Mouse (Mus musculus) midbrain, postnatal 0 days (tissue): ENCODE data around the gene Kremen2. TPM values are rescaled to one million over a fixed set of nuclear protein-coding genes. Genes with fewer than 3 reads are reported as not detected.
A peak's percentile ranks its signal among the peaks of the same experiment; 100 is the strongest.

Experiments used
- ATAC-seq: fragments of 200-750 bp; cut with Nextera tagmentation; 2 replicates; pipeline ENCODE4 v1.8.0; 2017; ENCODE audit warnings: moderate number of reproducible peaks, mild to moderate bottlenecking, moderate TSS enrichment, moderate library complexity; ENCODE audit not compliant: low FRiP score
- DNase-seq: peaks from one replicate; pipeline ENCODE4 v3.0.0-alpha.2; 2015; ENCODE audit warnings: low spot score
- H3K27ac ChIP-seq: fragments of 300-500 bp; sonication (generic); 2 replicates; pipeline ENCODE4 v1.5.1; 2014; ENCODE audit warnings: low read depth, mild to moderate bottlenecking, low read length, mixed read lengths
- H3K27me3 ChIP-seq: fragments of 300-500 bp; sonication (generic); 2 replicates; pipeline ENCODE4 v1.6.1; 2014; ENCODE audit warnings: low read length, control low read depth, mixed read lengths; ENCODE audit not compliant: insufficient read depth
- H3K36me3 ChIP-seq: fragments of 300-500 bp; sonication (generic); 2 replicates; pipeline ENCODE4 v1.6.1; 2014; ENCODE audit warnings: low read length, control low read depth, mixed read lengths; ENCODE audit not compliant: insufficient read depth
- H3K4me1 ChIP-seq: fragments of 300-500 bp; sonication (generic); 2 replicates; pipeline ENCODE4 v1.6.1; 2014; ENCODE audit warnings: mild to moderate bottlenecking, control low read depth, antibody characterized with exemption, low read length, mixed read lengths; ENCODE audit not compliant: insufficient read depth
- H3K4me2 ChIP-seq: fragments of 300-500 bp; sonication (generic); 2 replicates; pipeline ENCODE4 v1.6.1; 2014; ENCODE audit warnings: low read depth, mild to moderate bottlenecking, low read length, mixed read lengths; ENCODE audit not compliant: poor library complexity, severe bottlenecking
- H3K4me3 ChIP-seq: fragments of 300-500 bp; sonication (generic); 2 replicates; pipeline ENCODE4 v1.5.1; 2014; ENCODE audit warnings: low read depth, mild to moderate bottlenecking, low read length, moderate library complexity
- H3K9ac ChIP-seq: fragments of 300-500 bp; sonication (generic); replicated peaks from 2 replicates; pipeline ENCODE4 v1.6.1; 2014; ENCODE audit warnings: mild to moderate bottlenecking, low read length, moderate library complexity, mixed read lengths; ENCODE audit not compliant: poor library complexity, severe bottlenecking
- H3K9me3 ChIP-seq: fragments of 300-500 bp; sonication (generic); 2 replicates; pipeline ENCODE4 v1.6.1; 2016; ENCODE audit warnings: low read length, control low read depth
- CTCF ChIP-seq: IDR thresholded peaks from 2 replicates; pipeline ENCODE4 v1.5.1; 2016; ENCODE audit warnings: antibody characterized with exemption, mild to moderate bottlenecking
- WGBS: fragments of 180-500 bp; shearing (Covaris S2); extraction: QIAGEN DNeasy Blood & Tissue Kit; methylation state at CpG from one replicate; pipeline ENCODE4 v1.1.7; 2014; 5-methylcytosine and 5-hydroxymethylcytosine counted together
- polyA plus RNA-seq: library from polyadenylated mRNA; unstranded; fragments of >200 nt; fragmentation: Nextera tagmentation; extraction: Ambion mirVana; gene quantifications from 2 replicates; pipeline ENCODE4 v1.2.1, GENCODE M21; 2015
- total RNA-seq: library from RNA; depleted of rRNA; stranded (reverse); fragments of >200 nt; gene quantifications from 2 replicates; pipeline ENCODE4 v1.2.3, GENCODE M21; 2014

The Kremen2 gene
- total and polyA plus RNA-seq, 2 experiments from 2014 or later = 0.38 to 1.3 TPM

DNA sequence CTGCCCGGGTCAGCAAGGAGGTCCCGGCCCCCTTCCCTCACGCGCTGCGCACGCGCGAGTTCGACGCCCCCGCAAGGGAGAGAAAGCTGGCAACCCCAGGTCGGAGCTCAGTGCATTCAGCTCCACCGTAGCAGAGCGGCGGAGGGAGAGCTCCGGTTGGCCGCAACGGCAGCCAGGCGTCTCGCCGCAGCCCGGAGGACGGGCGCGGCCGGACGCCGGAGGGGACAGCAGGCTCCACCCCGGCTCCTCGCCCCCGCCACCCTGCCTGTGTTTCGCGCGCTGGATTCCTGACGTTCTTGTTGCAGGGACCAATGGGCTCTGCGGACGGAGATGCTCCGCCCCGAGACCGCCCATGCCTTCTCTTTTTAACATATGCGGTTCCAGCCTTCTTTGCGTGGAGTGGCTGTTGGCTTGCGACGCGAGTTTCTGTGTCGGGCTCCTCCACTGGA lies 5.5 kb downstream of the Kremen2 start:
- Histone ChIP-seq H3K27me3 (peaks cover 36% of the 10 kb centered on the region), H3K9ac (peak overlapping the region; percentile 77), H3K4me3 (peak overlapping the region; percentile 80), H3K4me1 (peaks cover 9% of the 10 kb centered on the region), H3K9me3 (no peaks in the 10 kb centered on the region), H3K27ac (peak overlapping the region; percentile 74), H3K4me2 (peak overlapping the region; percentile 93), H3K36me3 (peaks cover 20% of the 10 kb centered on the region)
- no peak for TF ChIP-seq CTCF
- DNase-seq (peak; percentile 93), ATAC-seq (peak; percentile 84)
- under 1% methylated on average over 37 of the region's 46 CpGs for WGBS

DNA sequence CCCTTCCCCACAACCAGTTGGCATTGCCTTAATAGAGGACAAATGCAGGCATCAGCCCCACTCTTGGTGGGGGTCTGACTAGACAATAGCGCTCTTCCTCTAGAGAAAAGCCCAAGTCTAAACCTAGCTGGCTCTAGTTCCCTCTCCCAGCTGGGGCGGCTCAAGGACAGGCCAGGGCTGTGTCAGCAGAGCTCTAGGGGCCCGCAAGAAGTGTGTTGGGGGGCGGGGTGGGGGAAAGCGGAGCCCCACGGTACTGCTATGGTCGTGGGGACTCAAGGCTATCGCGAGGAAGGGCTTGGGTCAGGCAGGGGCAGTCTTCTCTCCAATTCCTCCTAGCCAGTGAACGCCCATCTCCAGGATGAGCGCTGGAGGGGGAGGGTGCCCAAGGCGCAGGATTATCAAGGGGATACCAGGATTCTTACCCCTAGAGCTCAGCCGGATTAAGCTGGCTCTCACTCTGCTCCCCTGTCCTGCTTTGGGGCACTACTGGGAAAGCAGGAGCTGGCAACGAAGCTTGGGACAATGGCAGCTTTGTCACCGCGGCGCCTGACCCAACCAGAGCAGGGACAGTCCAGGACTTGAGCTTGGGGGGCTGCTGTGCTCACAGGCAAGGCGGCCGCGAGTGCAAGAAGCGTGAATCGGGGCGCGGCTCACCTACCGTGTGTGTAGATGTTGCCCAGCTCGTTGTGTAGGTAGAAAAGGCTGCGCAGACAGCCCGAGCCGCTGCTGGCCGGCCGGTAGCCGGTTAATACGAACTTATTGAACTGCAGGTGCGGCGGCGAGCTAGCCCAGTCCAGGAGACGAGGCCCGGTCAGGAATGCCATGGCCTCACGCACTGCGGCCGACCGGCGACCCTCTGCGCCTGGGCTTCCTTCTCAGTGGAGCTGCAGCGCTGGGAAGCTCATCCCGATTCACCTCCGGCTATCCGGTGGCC lies 6.2 kb downstream of the Kremen2 start:
- Histone ChIP-seq H3K9me3 (no peaks in the 10 kb centered on the region), H3K27me3 (peaks cover 31% of the 10 kb centered on the region), H3K36me3 (peaks cover 20% of the 10 kb centered on the region), H3K4me3 (peak overlapping the region; percentile 80), H3K4me2 (peak overlapping the region; percentile 93), H3K4me1 (peaks cover 7% of the 10 kb centered on the region; the same call in 1 of the 2 replicates), H3K9ac (peak overlapping the region; percentile 77), H3K27ac (peak overlapping the region; percentile 74)
- peak; percentile 74 for DNase-seq
- under 1% methylated on average over 48 of the region's 48 CpGs for WGBS
- TF ChIP-seq CTCF = no peak
- ATAC-seq = peak; percentile 48

DNA sequence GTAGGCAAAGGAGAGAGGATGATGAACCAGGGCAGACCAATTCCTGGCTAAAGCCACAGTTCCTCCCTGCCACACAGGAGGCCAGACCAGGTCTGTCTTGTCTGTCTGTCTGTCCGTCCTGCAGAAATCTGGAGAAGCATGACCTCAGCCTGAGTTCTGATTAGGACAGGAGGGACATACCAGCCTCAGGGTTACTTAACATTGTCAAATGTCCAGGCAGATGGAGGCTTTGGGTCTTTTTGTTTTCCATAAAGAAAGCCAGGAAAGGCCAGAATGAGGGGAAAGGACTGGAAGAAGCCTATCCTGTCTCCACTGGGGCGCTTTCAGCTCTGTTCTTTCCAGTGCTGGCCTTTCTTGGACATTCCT lies 6.8 kb downstream of the Kremen2 start:
- H3K27ac ChIP-seq = peak overlapping the region; percentile 74; the same call in 1 of the 2 replicates
- WGBS = 20% methylated on average over 2 of the region's 2 CpGs

DNA sequence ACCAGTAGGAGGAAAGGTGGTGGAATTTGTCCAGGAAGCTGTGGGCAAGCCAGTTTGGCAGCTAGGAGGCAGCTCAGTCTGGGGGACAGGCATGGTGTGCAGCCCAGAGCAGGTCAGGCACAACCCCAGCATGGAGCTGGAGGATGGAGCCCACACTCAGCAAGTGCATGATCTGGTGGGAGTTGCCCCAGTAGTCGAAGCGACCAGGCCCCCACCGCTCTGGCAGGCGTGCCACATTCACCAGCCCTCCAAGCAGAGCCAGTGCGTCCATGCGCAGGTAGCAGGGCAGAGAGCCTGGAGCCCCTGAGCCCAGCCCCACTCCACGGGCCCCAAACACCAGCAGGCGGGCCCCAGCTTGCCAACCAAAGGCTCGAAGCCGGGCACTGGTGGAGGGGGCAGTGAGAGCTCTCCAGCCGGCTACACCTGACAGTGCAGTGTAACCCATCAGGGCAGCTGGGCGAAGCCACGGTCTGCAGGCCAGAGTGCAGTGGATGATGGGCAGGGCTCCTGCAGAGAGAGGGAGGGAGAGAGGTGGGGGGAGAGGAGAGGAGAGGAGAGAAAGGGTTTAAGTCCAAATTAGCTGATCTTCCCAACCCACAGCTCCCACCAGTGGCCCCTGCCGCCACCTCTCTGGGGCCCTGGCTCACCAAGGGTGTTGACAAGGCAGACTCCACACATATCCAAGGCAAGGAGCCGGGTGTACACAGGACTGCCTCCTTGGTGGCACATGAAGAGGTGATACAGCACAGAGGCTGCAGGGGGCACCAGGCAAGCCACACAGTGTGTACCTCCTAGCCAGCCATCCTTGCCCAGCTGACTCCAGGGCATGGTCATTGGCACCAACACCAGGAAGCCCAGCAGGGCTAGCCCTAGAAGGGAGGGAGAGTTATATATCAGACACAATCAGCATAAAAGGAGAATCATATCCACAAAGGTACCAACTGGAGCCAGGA lies 7.9 kb downstream of the Kremen2 start:
- no peak for ATAC-seq
- Histone ChIP-seq H3K27ac (no peak overlapping the region), H3K4me2 (peak overlapping the region; percentile 93), H3K4me3 (peak overlapping the region; percentile 80; the same call in 1 of the 2 replicates), H3K9ac (0 out of 2 replicates have a peak overlapping the region, but pooled peaks have one; percentile 3), H3K36me3 (peaks cover 20% of the 10 kb centered on the region), H3K4me1 (peaks cover 7% of the 10 kb centered on the region; the same call in 1 of the 2 replicates), H3K27me3 (peaks cover 15% of the 10 kb centered on the region), H3K9me3 (no peaks in the 10 kb centered on the region)
- 64% methylated on average over 15 of the region's 15 CpGs for WGBS
- TF ChIP-seq CTCF = peak; percentile 38
- DNase-seq = no peak

More for the DNA sequence above, 6.8 kb downstream of the Kremen2 start:
- peaks cover 20% of the 10 kb centered on the region for H3K36me3 ChIP-seq
- ATAC-seq (no peak), DNase-seq (no peak)
- peak overlapping the region; percentile 80 for H3K4me3 ChIP-seq
- peaks cover 26% of the 10 kb centered on the region for H3K27me3 ChIP-seq
- H3K9ac ChIP-seq = peak overlapping the region; percentile 77; the same call in 1 of the 2 replicates
- no peaks in the 10 kb centered on the region for H3K9me3 ChIP-seq
- peaks cover 7% of the 10 kb centered on the region; the same call in 1 of the 2 replicates for H3K4me1 ChIP-seq
- peak overlapping the region; percentile 93 for H3K4me2 ChIP-seq
- no peak for TF ChIP-seq CTCF

DNA sequence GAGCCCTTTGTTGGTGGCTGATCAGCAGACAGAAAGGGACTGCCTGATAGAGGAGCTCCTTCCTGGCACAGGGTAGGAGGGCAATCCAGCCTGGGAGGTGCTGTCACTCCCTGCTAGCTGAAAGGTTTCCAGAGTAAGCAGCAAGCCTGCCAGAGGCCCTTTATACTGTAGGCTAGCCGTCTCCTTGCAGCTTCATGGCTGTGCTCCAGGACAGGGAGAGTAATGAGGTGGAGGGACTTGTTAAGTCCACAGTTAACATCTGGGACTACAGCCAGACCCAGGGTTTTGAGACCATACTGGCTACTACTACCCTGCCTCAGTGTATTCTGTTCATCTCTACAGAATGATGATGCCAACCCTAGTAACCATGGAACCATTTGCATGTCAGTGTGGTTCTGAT lies 11.3 kb downstream of the Kremen2 start:
- peaks cover 20% of the 10 kb centered on the region for H3K36me3 ChIP-seq
- ATAC-seq (no peak), DNase-seq (peak; percentile 57)
- no peak overlapping the region for H3K27ac ChIP-seq
- no peak for TF ChIP-seq CTCF
- H3K27me3 ChIP-seq = no peaks in the 10 kb centered on the region
- no peak overlapping the region for H3K4me3 ChIP-seq
- H3K4me1 ChIP-seq = peaks cover 7% of the 10 kb centered on the region; the same call in 1 of the 2 replicates
- no peaks in the 10 kb centered on the region for H3K9me3 ChIP-seq
- 58% methylated on average over 1 of the region's 1 CpGs for WGBS
- no peak overlapping the region for H3K9ac ChIP-seq
- no peak overlapping the region for H3K4me2 ChIP-seq
